Mouse (Mus musculus) lung, embryonic 15.5 days (tissue): ENCODE measurements around the gene Vwde. TPM values are rescaled to one million over a fixed set of nuclear protein-coding genes. Genes with fewer than 3 reads are reported as not detected.

Experiments used
- ATAC-seq: fragments of 200-750 bp; cut with Nextera tagmentation; 2 replicates; pipeline ENCODE4 v1.8.0; 2017; ENCODE audit warnings: moderate number of reproducible peaks, borderline replicate concordance; ENCODE audit not compliant: low FRiP score, low TSS enrichment; ENCODE audit errors: extremely low read depth
- H3K27ac ChIP-seq: fragments of 300-500 bp; sonication (generic); 2 replicates; pipeline ENCODE4 v1.5.1; 2015; ENCODE audit warnings: moderate library complexity, mild to moderate bottlenecking, inconsistent platforms
- H3K27me3 ChIP-seq: fragments of 300-500 bp; sonication (generic); 2 replicates; pipeline ENCODE4 v1.6.1; 2015; ENCODE audit warnings: inconsistent platforms
- H3K36me3 ChIP-seq: fragments of 300-500 bp; sonication (generic); 2 replicates; pipeline ENCODE4 v1.6.1; 2015; ENCODE audit warnings: inconsistent platforms
- H3K4me1 ChIP-seq: fragments of 300-500 bp; sonication (generic); 2 replicates; pipeline ENCODE4 v1.6.1; 2015; ENCODE audit warnings: inconsistent platforms
- H3K4me2 ChIP-seq: fragments of 300-500 bp; sonication (generic); 2 replicates; pipeline ENCODE4 v1.6.1; 2015; ENCODE audit warnings: inconsistent platforms, mild to moderate bottlenecking, moderate library complexity
- H3K4me3 ChIP-seq: fragments of 300-500 bp; sonication (generic); 2 replicates; pipeline ENCODE4 v1.5.1; 2015; ENCODE audit warnings: mild to moderate bottlenecking, inconsistent platforms
- H3K9ac ChIP-seq: fragments of 300-500 bp; sonication (generic); 2 replicates; pipeline ENCODE4 v1.6.1; 2015; ENCODE audit warnings: inconsistent platforms
- H3K9me3 ChIP-seq: fragments of 300-500 bp; sonication (generic); 2 replicates; pipeline ENCODE4 v1.6.1; 2016; ENCODE audit warnings: inconsistent platforms
- whole genome bisulfite sequencing: fragments of 180-500 bp; shearing (Covaris S2); methylation state at CpG from one replicate; pipeline ENCODE4 v1.1.7; 2015; 5-methylcytosine and 5-hydroxymethylcytosine counted together
- polyA plus RNA-seq: library from polyadenylated mRNA; unstranded; fragments of >200 nt; fragmentation: Nextera tagmentation; extraction: Ambion mirVana; gene quantifications from 2 replicates; pipeline ENCODE4 v1.2.1, GENCODE M21; 2015

The Vwde gene
- polyA plus RNA-seq, 1 experiment from 2014 or later, result 0.07 TPM

- H3K27ac ChIP-seq, result no peak overlapping the region
- H3K4me2 ChIP-seq, result no peak overlapping the region
- H3K9ac ChIP-seq, result no peak overlapping the region
- WGBS, result 93% methylated on average over 1 of the region's 1 CpGs
- no peaks in the 10 kb centered on the region for H3K4me1 ChIP-seq
- no peaks in the 10 kb centered on the region for H3K9me3 ChIP-seq
- no peaks in the 10 kb centered on the region for H3K27me3 ChIP-seq
- no peaks in the 10 kb centered on the region for H3K36me3 ChIP-seq
- ATAC-seq, result no peak
- no peak overlapping the region for H3K4me3 ChIP-seq
Measured at GRCm38 (mm10) chr6:13152062-13152640, 72.6 kb downstream of the Vwde start.

- Histone ChIP-seq H3K9me3 (no peaks in the 10 kb centered on the region), H3K27ac (no peak overlapping the region), H3K4me3 (no peak overlapping the region), H3K4me2 (no peak overlapping the region), H3K9ac (no peak overlapping the region), H3K4me1 (no peaks in the 10 kb centered on the region), H3K36me3 (no peaks in the 10 kb centered on the region), H3K27me3 (no peaks in the 10 kb centered on the region)
- 92% methylated on average over 1 of the region's 1 CpGs for WGBS
- ATAC-seq, result no peak
Measured at GRCm38 (mm10) chr6:13137255-13137654, 87.5 kb downstream of the Vwde start.

- H3K9ac ChIP-seq, result no peak overlapping the region
- no peak overlapping the region for H3K4me3 ChIP-seq
- WGBS, result 64% methylated on average over 1 of the region's 1 CpGs
- no peak overlapping the region for H3K27ac ChIP-seq
- H3K9me3 ChIP-seq, result no peaks in the 10 kb centered on the region
- no peaks in the 10 kb centered on the region for H3K36me3 ChIP-seq
- no peaks in the 10 kb centered on the region for H3K27me3 ChIP-seq
- H3K4me2 ChIP-seq, result no peak overlapping the region
- no peak for ATAC-seq
- no peaks in the 10 kb centered on the region for H3K4me1 ChIP-seq
Measured at GRCm38 (mm10) chr6:13108662-13109061, 116.1 kb downstream of the Vwde start.

Other genes with a start within 250 kb of the Vwde start
- 29.2 and 35.4 TPM in 2 replicates for gene Tmem106b, start 155.2 kb downstream of the Vwde start, polyA plus RNA-seq